8 mouse cellular contexts compared by ENCODE assay signal in the genomic region with DNA sequence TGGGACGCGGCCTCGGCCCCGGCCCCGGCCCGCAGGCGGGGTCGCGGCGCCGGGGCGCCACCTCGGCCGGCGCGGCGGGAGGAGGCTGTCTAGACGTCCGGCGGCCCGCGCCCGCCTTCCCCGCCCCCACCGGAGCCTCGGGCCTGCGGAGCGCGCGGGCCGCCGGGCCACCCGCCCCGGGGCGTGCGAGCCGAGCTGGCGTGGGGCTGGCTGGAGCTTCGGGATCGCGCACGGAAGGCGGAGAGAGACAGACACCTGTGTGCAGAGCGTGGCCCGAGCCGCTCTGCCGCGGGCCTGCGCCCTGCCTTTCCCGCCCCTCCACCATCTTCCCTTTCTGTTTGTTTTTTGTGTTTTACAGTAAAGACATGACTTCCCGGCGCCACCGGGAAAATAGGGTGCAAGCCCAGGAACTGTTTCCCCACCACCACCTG. TPM values are rescaled to one million over a fixed set of nuclear protein-coding genes. Genes with fewer than 3 reads are reported as not detected.
DNase-seq lines count a peak whose midpoint lies in the region; ATAC-seq and TF ChIP-seq lines count a peak whose summit lies in the region.

No protein-coding gene starts in this region.

- no peak for ATAC-seq in G1E (ENCODE audit: extremely low read depth, insufficient number of reproducible peaks, low FRiP score, poor library complexity, severe bottlenecking)
- no peak; the same call in none of the 2 replicates for ATAC-seq in hindbrain, embryonic 14.5 days (ENCODE audit: low FRiP score)

- WGBS in cerebellum, adult 2 months, result 2% methylated on average over 48 of the region's 53 CpGs
- WGBS in hindbrain, embryonic 14.5 days, result under 1% methylated on average over 32 of the region's 53 CpGs

- H3K4me2 ChIP-seq in hindbrain, embryonic 14.5 days (replicated peaks), result peak overlapping the region; percentile 83

- peaks cover 25% of the 10 kb centered on the region for H3K4me1 ChIP-seq in G1E (ENCODE audit: insufficient read depth, low read depth, low read length)
- no peaks in the 10 kb centered on the region; the same call in 1 of the 2 replicates for H3K4me1 ChIP-seq in cerebellum, adult 2 months (ENCODE audit: control insufficient read depth, insufficient read depth, low read length)
- peaks cover 32% of the 10 kb centered on the region for H3K4me1 ChIP-seq in hindbrain, embryonic 14.5 days (replicated peaks; ENCODE audit: control insufficient read depth, insufficient read depth, low read length)

- H3K36me3 ChIP-seq in G1E (replicated peaks), result peaks cover 33% of the 10 kb centered on the region
- H3K36me3 ChIP-seq in hindbrain, embryonic 14.5 days (replicated peaks; ENCODE audit: control insufficient read depth, insufficient read depth), result peaks cover 32% of the 10 kb centered on the region

- TF ChIP-seq POLR2A in cerebellum, adult 2 months (IDR thresholded peaks at IDR 0.05; ENCODE audit: borderline replicate concordance, insufficient read depth, low read length), result no peak

- peak overlapping the region; percentile 94 for H3K4me3 ChIP-seq in G1E (ENCODE audit: low read depth, low read length)
- peak overlapping the region; percentile 91 for H3K4me3 ChIP-seq in cerebellum, adult 2 months (replicated peaks; ENCODE audit: insufficient read depth, low read depth, low read length)
- H3K4me3 ChIP-seq in hindbrain, embryonic 14.5 days (replicated peaks; ENCODE audit: low read length), result peak overlapping the region; percentile 94

- no peak for TF ChIP-seq CTCF in G1E (IDR thresholded peaks at IDR 0.05; ENCODE audit: low read depth, low read length)
- TF ChIP-seq CTCF in cerebellum, adult 2 months (IDR thresholded peaks at IDR 0.05; ENCODE audit: borderline replicate concordance, insufficient read depth, low read depth, low read length), result no peak

- H3K9me3 ChIP-seq in G1E (replicated peaks), result no peaks in the 10 kb centered on the region
- no peaks in the 10 kb centered on the region for H3K9me3 ChIP-seq in hindbrain, embryonic 14.5 days (ENCODE audit: control insufficient read depth, low read length)

- H3K9ac ChIP-seq in hindbrain, embryonic 14.5 days, result peak overlapping the region; percentile 85

- peak; percentile 17 for DNase-seq in G1E (ENCODE audit: low spot score)
- peak; percentile 67 to 68 for DNase-seq in cerebellum, adult 2 months
- DNase-seq in frontal cortex, postnatal 14 days (ENCODE audit: low spot score in 2 of 2), result peak; percentile 8 to 11
- DNase-seq in hindbrain, embryonic 14.5 days (ENCODE audit: low spot score), result no peak
- DNase-seq in left cerebral cortex, adult 18-20 months (ENCODE audit: low spot score in 2 of 2), result peak; percentile 39 to 44
- DNase-seq in lung, postnatal 36 days, result peak; percentile 56
- DNase-seq in retina, postnatal 7 days (ENCODE audit: low read depth, low spot score), result peak; percentile 17
- DNase-seq in thymus, postnatal 36 days, result peak; percentile 49 to 71

- no peaks in the 10 kb centered on the region for H3K27me3 ChIP-seq in G1E (ENCODE audit: insufficient read depth, low read length)
- no peaks in the 10 kb centered on the region for H3K27me3 ChIP-seq in cerebellum, adult 2 months (ENCODE audit: control insufficient read depth, insufficient read depth, low read length)
- no peaks in the 10 kb centered on the region for H3K27me3 ChIP-seq in hindbrain, embryonic 14.5 days (ENCODE audit: control insufficient read depth, insufficient read depth, low read length)

- H3K27ac ChIP-seq in cerebellum, adult 2 months (ENCODE audit: insufficient read depth, low read length), result peak overlapping the region; percentile 73
- peak overlapping the region; percentile 98 for H3K27ac ChIP-seq in hindbrain, embryonic 14.5 days

RNA-seq across cellular contexts. Expression of gene Cggbp1, which starts 0.7 kb away (rescaled TPM):
- 150 and 152 TPM in 2 replicates for total RNA-seq in G1E (2014; fragmentation: Nextera tagmentation)
- total RNA-seq in G1E (2017), result 70.0 and 76.4 TPM in 2 replicates
- polyA plus RNA-seq in G1E (2012), result 34.8 and 37.2 TPM in 2 replicates
- 39.3 and 40.4 TPM in 2 replicates for polyA plus RNA-seq in cerebellum, adult 2 months (2012; rRNA removed)
- 86.9 and 103 TPM in 2 replicates for polyA plus RNA-seq in hindbrain, embryonic 14.5 days (2014; fragmentation: Nextera tagmentation; extraction: Ambion mirVana)
- 10 to 100 TPM; 59.0 to 62.7 TPM for total RNA-seq in left cerebral cortex, adult 18-20 months (2021)

RNA-seq across cellular contexts. Expression of gene Zfp654, which starts 1.0 kb away (rescaled TPM):
- 64.0 and 73.3 TPM in 2 replicates for total RNA-seq in G1E (2014; fragmentation: Nextera tagmentation)
- 29.0 and 30.6 TPM in 2 replicates for total RNA-seq in G1E (2017)
- polyA plus RNA-seq in G1E (2012), result 1.9 and 2.0 TPM in 2 replicates
- 10.3 and 10.4 TPM in 2 replicates for polyA plus RNA-seq in cerebellum, adult 2 months (2012; rRNA removed)
- polyA plus RNA-seq in hindbrain, embryonic 14.5 days (2014; fragmentation: Nextera tagmentation; extraction: Ambion mirVana), result 8.2 and 9.5 TPM in 2 replicates
- total RNA-seq in left cerebral cortex, adult 18-20 months (2021), result 10 to 100 TPM; 17.1 to 17.7 TPM
